Mouse (Mus musculus) R1 (cell line): ENCODE measurements around the gene Tas1r2.

Experiments used
- DNase-seq: peaks from one replicate; pipeline ENCODE4 v3.0.0-alpha.2; 2018; ENCODE audit warnings: low read depth, low spot score

Gene Tas1r2

GRCm38 (mm10) chr4:139638356-139638755, 15.0 kb upstream of the Tas1r2 start:
- DNase-seq = no peak

GRCm38 (mm10) chr4:139639801-139640200, 13.5 kb upstream of the Tas1r2 start:
- DNase-seq = no peak

GRCm38 (mm10) chr4:139640333-139640732, 13.0 kb upstream of the Tas1r2 start:
- no peak for DNase-seq

GRCm38 (mm10) chr4:139640775-139641174, 12.6 kb upstream of the Tas1r2 start:
- no peak for DNase-seq

GRCm38 (mm10) chr4:139641829-139642425, 11.4 kb upstream of the Tas1r2 start:
- DNase-seq = peak; percentile 85

- DNase-seq = peak; percentile 73
These were observed 9.4 kb upstream of the Tas1r2 start for GRCm38 (mm10) chr4:139643972-139644371.

- peak; percentile 79 for DNase-seq
These were observed 6.4 kb upstream of the Tas1r2 start for GRCm38 (mm10) chr4:139646916-139647315.

GRCm38 (mm10) chr4:139650086-139650743, 3.1 kb upstream of the Tas1r2 start:
- no peak for DNase-seq

GRCm38 (mm10) chr4:139650907-139651306, 2.4 kb upstream of the Tas1r2 start:
- no peak for DNase-seq

- no peak for DNase-seq
These were observed 8.6 kb downstream of the Tas1r2 start for GRCm38 (mm10) chr4:139661897-139662296.

GRCm38 (mm10) chr4:139667632-139668031, 14.3 kb downstream of the Tas1r2 start:
- DNase-seq = no peak

- peak; percentile 81 for DNase-seq
These were observed 16.5 kb downstream of the Tas1r2 start for GRCm38 (mm10) chr4:139669847-139670246.

- DNase-seq = no peak
These were observed 22.4 kb downstream of the Tas1r2 start for GRCm38 (mm10) chr4:139675696-139676095.

- peak; percentile 87 for DNase-seq
These were observed 30.6 kb downstream of the Tas1r2 start for GRCm38 (mm10) chr4:139683728-139684638.

- DNase-seq = peak; percentile 85
These were observed 31.3 kb downstream of the Tas1r2 start for GRCm38 (mm10) chr4:139684639-139685017.

GRCm38 (mm10) chr4:139688058-139688457, 34.7 kb downstream of the Tas1r2 start:
- DNase-seq = no peak

- DNase-seq = no peak
These were observed 36.4 kb downstream of the Tas1r2 start for GRCm38 (mm10) chr4:139689627-139690269.

GRCm38 (mm10) chr4:139693315-139693714, 40.0 kb downstream of the Tas1r2 start:
- DNase-seq = no peak

- DNase-seq = no peak
These were observed 44.4 kb downstream of the Tas1r2 start for GRCm38 (mm10) chr4:139697755-139698154.

GRCm38 (mm10) chr4:139698602-139699001, 45.3 kb downstream of the Tas1r2 start:
- no peak for DNase-seq

GRCm38 (mm10) chr4:139702914-139703313, 49.6 kb downstream of the Tas1r2 start:
- no peak for DNase-seq

- DNase-seq = peak; percentile 61
These were observed 50.1 kb downstream of the Tas1r2 start for GRCm38 (mm10) chr4:139703468-139703867.
